Mouse (Mus musculus) kidney, postnatal 0 days (tissue): ENCODE measurements around the gene 4921504E06Rik. TPM values are rescaled to one million over a fixed set of nuclear protein-coding genes. Genes with fewer than 3 reads are reported as not detected.

Source experiments
- ATAC-seq: fragments of 200-750 bp; cut with Nextera tagmentation; replicated peaks from 2 replicates; pipeline ENCODE4 v1.8.0; 2017; ENCODE audit warnings: low read depth, moderate number of reproducible peaks, moderate TSS enrichment, moderate library complexity; ENCODE audit not compliant: low FRiP score
- DNase-seq: peaks from one replicate; pipeline ENCODE4 v3.0.0-alpha.2; 2016; ENCODE audit warnings: low spot score
- H3K27ac ChIP-seq: fragments of 300-500 bp; sonication (generic); 2 replicates; pipeline ENCODE4 v1.5.1; 2014; ENCODE audit warnings: mild to moderate bottlenecking
- H3K27me3 ChIP-seq: fragments of 300-500 bp; sonication (generic); 2 replicates; pipeline ENCODE4 v1.6.1; 2014; ENCODE audit warnings: low read length, mixed read lengths; ENCODE audit not compliant: insufficient read depth
- H3K36me3 ChIP-seq: fragments of 300-500 bp; sonication (generic); 2 replicates; pipeline ENCODE4 v1.6.1; 2014; ENCODE audit warnings: low read length, mixed read lengths; ENCODE audit not compliant: insufficient read depth
- H3K4me1 ChIP-seq: fragments of 300-500 bp; sonication (generic); replicated peaks from 2 replicates; pipeline ENCODE4 v1.6.1; 2014; ENCODE audit warnings: antibody characterized with exemption, low read length, mixed read lengths; ENCODE audit not compliant: insufficient read depth
- H3K4me2 ChIP-seq: fragments of 300-500 bp; sonication (generic); 2 replicates; pipeline ENCODE4 v1.6.1; 2014; ENCODE audit warnings: mild to moderate bottlenecking, low read length, moderate library complexity, mixed read lengths
- H3K4me3 ChIP-seq: fragments of 300-500 bp; sonication (generic); replicated peaks from 2 replicates; pipeline ENCODE4 v1.5.1; 2014; ENCODE audit warnings: low read depth, low read length
- H3K9ac ChIP-seq: fragments of 300-500 bp; sonication (generic); 2 replicates; pipeline ENCODE4 v1.6.1; 2014; ENCODE audit warnings: low read depth, low read length
- H3K9me3 ChIP-seq: fragments of 300-500 bp; sonication (generic); replicated peaks from 2 replicates; pipeline ENCODE4 v1.6.1; 2016; ENCODE audit warnings: low read length, inconsistent platforms, mixed read lengths
- CTCF ChIP-seq: IDR thresholded peaks from 2 replicates; pipeline ENCODE4 v1.5.1; 2016; ENCODE audit warnings: antibody characterized with exemption, low read depth, mild to moderate bottlenecking, moderate library complexity
- WGBS: fragments of 180-500 bp; shearing (Covaris S2); extraction: QIAGEN DNeasy Blood & Tissue Kit; methylation state at CpG from one replicate; pipeline ENCODE4 v1.1.7; 2014; 5-methylcytosine and 5-hydroxymethylcytosine counted together
- polyA plus RNA-seq: library from polyadenylated mRNA; unstranded; fragments of >200 nt; fragmentation: Nextera tagmentation; extraction: Ambion mirVana; gene quantifications from 2 replicates; pipeline ENCODE4 v1.2.1, GENCODE M21; 2015

Gene 4921504E06Rik
- polyA plus RNA-seq, 1 experiment from 2014 or later: not detected

DNA sequence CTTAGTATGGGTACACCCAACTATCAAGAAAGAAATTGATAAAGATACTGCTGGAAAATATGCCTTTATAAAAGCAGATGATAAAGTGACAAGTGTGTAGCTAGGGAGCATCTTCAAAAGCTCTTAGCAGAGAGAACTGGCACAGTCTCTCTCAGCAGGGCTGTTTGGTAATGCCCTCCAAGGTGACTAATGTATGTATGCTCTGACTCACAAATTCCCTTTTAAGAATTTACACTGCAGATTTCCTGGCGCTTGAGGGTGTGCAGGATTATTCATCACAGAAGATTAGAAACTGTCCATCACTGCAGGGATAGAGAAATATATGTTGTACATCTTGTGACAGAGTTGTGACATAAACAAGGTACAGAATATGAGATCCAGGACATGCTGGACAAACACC, 12.8 kb downstream of the 4921504E06Rik start:
- DNase-seq (no peak), ATAC-seq (no peak)
- Histone ChIP-seq H3K27ac (no peak overlapping the region), H3K4me3 (no peak overlapping the region), H3K9me3 (no peaks in the 10 kb centered on the region), H3K4me2 (no peak overlapping the region), H3K27me3 (no peaks in the 10 kb centered on the region), H3K36me3 (no peaks in the 10 kb centered on the region), H3K4me1 (no peaks in the 10 kb centered on the region), H3K9ac (no peak overlapping the region)
- WGBS: 81% methylated on average over 1 of the region's 1 CpGs
- TF ChIP-seq CTCF: no peak

DNA sequence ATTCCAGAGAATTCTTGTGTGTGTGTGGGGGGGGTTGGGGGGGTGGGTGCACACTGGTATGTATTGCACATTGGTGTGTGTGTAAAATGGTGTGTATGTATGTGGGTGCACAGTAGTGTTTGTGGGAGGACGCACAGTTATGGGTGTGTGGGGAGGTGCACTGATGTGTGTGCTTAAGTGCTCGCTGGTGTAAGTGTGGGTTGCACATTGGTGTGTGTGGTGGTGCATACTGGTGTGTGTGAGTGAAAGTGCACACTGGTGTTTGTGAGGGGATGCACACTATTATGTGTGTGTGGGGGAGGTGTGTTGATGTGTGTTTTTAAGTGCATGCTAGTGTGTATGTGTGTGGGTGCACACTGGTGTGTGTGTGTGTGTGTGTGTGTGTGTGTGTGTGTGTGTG, 24.3 kb downstream of the 4921504E06Rik start:
- H3K27me3 ChIP-seq: no peaks in the 10 kb centered on the region
- no peak; the same call in 1 of the 2 replicates for ATAC-seq
- WGBS: 86% methylated on average over 2 of the region's 2 CpGs

DNA sequence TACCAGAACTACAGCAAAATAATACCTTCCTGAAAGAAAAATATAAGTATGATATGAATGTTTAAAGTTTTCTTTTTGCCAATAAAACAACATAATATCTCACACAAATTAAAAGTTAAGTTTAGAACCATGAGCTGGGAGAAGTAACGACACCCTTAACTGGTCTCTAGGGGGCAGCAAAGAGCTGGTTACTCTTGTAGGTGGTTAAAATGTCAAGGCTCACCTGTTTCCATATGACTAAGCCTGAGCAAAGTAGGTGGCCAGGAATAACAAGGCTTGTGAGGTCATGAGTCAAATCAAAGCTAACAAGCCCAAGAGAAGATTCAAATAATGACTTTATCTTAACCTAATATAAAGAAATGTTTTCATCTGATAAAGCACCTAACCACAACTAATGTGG, 24.9 kb downstream of the 4921504E06Rik start:
- Histone ChIP-seq H3K27me3 (no peaks in the 10 kb centered on the region), H3K36me3 (no peaks in the 10 kb centered on the region), H3K4me2 (no peak overlapping the region), H3K4me3 (no peak overlapping the region), H3K9ac (no peak overlapping the region), H3K9me3 (no peaks in the 10 kb centered on the region), H3K27ac (no peak overlapping the region), H3K4me1 (no peaks in the 10 kb centered on the region)
- peak; percentile 72 for DNase-seq
- ATAC-seq: no peak
- TF ChIP-seq CTCF: peak; percentile 79
- WGBS: 2% methylated on average over 1 of the region's 1 CpGs

More for the DNA sequence above, 24.3 kb downstream of the 4921504E06Rik start:
- no peak overlapping the region for H3K9ac ChIP-seq
- no peak for TF ChIP-seq CTCF
- no peak overlapping the region for H3K27ac ChIP-seq
- H3K9me3 ChIP-seq: no peaks in the 10 kb centered on the region
- H3K4me2 ChIP-seq: no peak overlapping the region
- H3K4me3 ChIP-seq: no peak overlapping the region
- DNase-seq: no peak
- H3K4me1 ChIP-seq: no peaks in the 10 kb centered on the region
- no peaks in the 10 kb centered on the region for H3K36me3 ChIP-seq

DNA sequence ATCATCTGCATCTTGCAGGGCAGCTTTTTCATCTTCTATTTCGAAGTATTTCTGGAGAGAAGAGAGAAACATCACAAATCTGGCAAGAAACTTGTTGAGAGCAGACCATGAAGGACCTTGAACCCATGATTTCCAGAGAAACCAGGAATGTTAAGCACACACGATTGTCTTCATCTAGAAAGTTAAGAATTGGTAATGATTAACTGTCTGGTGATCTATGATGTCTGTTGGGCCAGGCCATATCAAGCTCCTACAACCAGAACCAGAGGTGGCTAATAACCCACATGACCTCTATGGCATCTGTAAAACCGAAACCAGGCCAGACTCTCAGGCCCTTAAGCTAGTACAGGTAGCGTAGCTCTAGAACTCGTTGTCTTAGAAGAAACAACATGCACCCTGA, 29.6 kb downstream of the 4921504E06Rik start:
- H3K4me3 ChIP-seq: no peak overlapping the region
- H3K4me1 ChIP-seq: no peaks in the 10 kb centered on the region
- 61% methylated on average over 5 of the region's 5 CpGs for WGBS
- no peaks in the 10 kb centered on the region for H3K27me3 ChIP-seq
- no peak overlapping the region for H3K9ac ChIP-seq
- H3K27ac ChIP-seq: no peak overlapping the region
- H3K9me3 ChIP-seq: no peaks in the 10 kb centered on the region
- no peaks in the 10 kb centered on the region for H3K36me3 ChIP-seq
- DNase-seq (no peak), ATAC-seq (no peak)
- H3K4me2 ChIP-seq: no peak overlapping the region
- no peak for TF ChIP-seq CTCF

DNA sequence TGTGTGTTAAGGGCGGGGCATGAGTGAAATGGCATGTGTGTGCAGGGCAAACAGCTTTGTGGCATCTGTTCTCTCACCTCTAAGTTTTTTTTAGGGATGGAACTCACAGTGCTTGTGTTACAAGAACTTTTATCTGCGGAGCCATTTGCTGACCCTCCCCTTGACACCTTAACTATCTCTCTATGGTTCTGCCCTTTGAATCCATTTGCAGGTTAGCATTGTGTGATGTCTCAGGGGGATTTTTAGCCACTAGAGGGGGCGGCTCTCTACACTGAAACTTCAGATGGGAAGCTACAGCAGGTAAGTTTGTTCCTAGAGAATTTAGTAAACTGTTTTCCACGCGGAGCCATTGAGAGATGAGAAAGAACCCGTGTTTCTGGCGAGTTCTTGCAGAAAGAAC, 32.1 kb downstream of the 4921504E06Rik start:
- Histone ChIP-seq H3K4me1 (no peaks in the 10 kb centered on the region), H3K27me3 (no peaks in the 10 kb centered on the region), H3K27ac (no peak overlapping the region), H3K4me3 (no peak overlapping the region), H3K36me3 (no peaks in the 10 kb centered on the region), H3K4me2 (no peak overlapping the region), H3K9me3 (no peaks in the 10 kb centered on the region), H3K9ac (no peak overlapping the region)
- peak; percentile 20 for DNase-seq
- peak; percentile 59 for TF ChIP-seq CTCF
- ATAC-seq: no peak
- WGBS: 31% methylated on average over 7 of the region's 7 CpGs

DNA sequence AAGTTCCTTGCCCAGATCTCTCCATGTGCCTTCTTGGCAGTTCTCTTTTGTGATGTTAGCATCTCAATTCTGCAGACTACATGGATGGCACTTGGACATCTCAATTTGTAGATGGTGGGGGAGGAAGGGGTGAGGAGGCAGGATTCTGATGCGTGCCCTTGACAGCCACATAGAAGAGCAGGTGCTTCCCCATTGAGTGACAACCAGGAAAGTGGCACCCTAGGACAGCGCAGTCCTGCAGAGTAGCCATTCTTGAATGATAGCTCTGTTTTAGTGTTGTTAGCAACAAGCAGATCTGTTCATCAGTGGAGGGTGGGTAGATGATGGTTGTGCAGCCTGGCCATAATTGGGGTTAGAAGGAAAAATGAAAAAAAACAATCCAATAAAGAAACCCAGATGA, 33.1 kb downstream of the 4921504E06Rik start:
- Histone ChIP-seq H3K27me3 (no peaks in the 10 kb centered on the region), H3K4me2 (no peak overlapping the region), H3K27ac (no peak overlapping the region), H3K4me3 (no peak overlapping the region), H3K9me3 (no peaks in the 10 kb centered on the region), H3K36me3 (no peaks in the 10 kb centered on the region), H3K9ac (no peak overlapping the region), H3K4me1 (no peaks in the 10 kb centered on the region)
- DNase-seq (no peak), ATAC-seq (no peak)
- WGBS: 85% methylated on average over 2 of the region's 2 CpGs
- TF ChIP-seq CTCF: no peak

DNA sequence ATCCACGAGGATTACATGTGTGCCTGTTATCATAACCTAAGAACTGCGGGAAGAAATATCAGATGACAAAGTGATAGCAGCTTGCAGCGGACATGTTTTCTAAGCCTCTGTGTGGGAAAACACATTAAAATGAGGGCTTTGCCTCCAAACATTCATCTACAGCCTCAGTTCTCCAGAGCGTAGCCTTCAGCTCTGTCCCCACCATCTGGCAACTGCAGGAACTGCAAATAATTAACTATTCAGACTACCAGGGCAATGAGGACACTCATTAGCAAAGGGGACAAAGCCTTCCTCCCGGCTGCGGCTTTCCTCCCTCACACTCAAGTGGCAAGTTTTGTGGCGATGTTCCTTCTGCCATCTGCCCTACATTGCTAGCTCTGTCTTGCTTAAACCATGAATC, 33.9 kb downstream of the 4921504E06Rik start:
- Histone ChIP-seq H3K4me2 (no peak overlapping the region), H3K36me3 (no peaks in the 10 kb centered on the region), H3K4me1 (no peaks in the 10 kb centered on the region), H3K9me3 (no peaks in the 10 kb centered on the region), H3K27me3 (no peaks in the 10 kb centered on the region), H3K9ac (no peak overlapping the region), H3K4me3 (no peak overlapping the region), H3K27ac (no peak overlapping the region)
- ATAC-seq (0 out of 2 replicates have a peak, but pooled peaks have one; percentile 57), DNase-seq (peak; percentile 87)
- WGBS: 5% methylated on average over 7 of the region's 7 CpGs
- TF ChIP-seq CTCF: peak; percentile 78
